Mouse (Mus musculus) heart, adult 2 months (tissue): ENCODE results near the gene Kpna3. TPM values are rescaled to one million over a fixed set of nuclear protein-coding genes. Genes with fewer than 3 reads are reported as not detected.

Source experiments
- DNase-seq, 2 experiments: peaks; one replicate each; pipeline ENCODE4 v3.0.0; 2021
- H3K27ac ChIP-seq: fragments of 200-600 bp; 2 replicates; pipeline ENCODE4 v1.8.1; 2022
- H3K27me3 ChIP-seq: fragments of 200-500 bp; 2 replicates; pipeline ENCODE4 v1.6.1; 2012; ENCODE audit warnings: mild to moderate bottlenecking, low read length, inconsistent platforms, mixed read lengths; ENCODE audit not compliant: control insufficient read depth, insufficient read depth
- H3K36me3 ChIP-seq: fragments of 200-500 bp; 2 replicates; pipeline ENCODE4 v1.6.1; 2012; ENCODE audit warnings: low read length, inconsistent platforms; ENCODE audit not compliant: control insufficient read depth, insufficient read depth
- H3K4me1 ChIP-seq: fragments of 200-500 bp; 2 replicates; pipeline ENCODE4 v1.6.1; 2011; ENCODE audit warnings: low read length; ENCODE audit not compliant: control insufficient read depth, insufficient read depth
- H3K4me3 ChIP-seq: fragments of 200-600 bp; 2 replicates; pipeline ENCODE4 v1.8.1; 2022
- H3K79me2 ChIP-seq: fragments of 200-500 bp; replicated peaks from 2 replicates; pipeline ENCODE4 v1.6.1; 2012; ENCODE audit warnings: mild to moderate bottlenecking, inconsistent platforms, low read length, moderate library complexity, mixed read lengths; ENCODE audit not compliant: control insufficient read depth, insufficient read depth
- H3K9ac ChIP-seq: fragments of 200-500 bp; 2 replicates; pipeline ENCODE4 v1.6.1; 2012; ENCODE audit warnings: low read depth, mild to moderate bottlenecking, control low read depth, inconsistent platforms, low read length, mixed read lengths
- CTCF ChIP-seq: fragments of 200-600 bp; IDR thresholded peaks from 2 replicates; pipeline ENCODE4 v1.8.1; 2022; ENCODE audit warnings: antibody characterized with exemption, mild to moderate bottlenecking, moderate library complexity
- EP300 ChIP-seq: fragments of 200-500 bp; IDR thresholded peaks from 2 replicates; pipeline ENCODE4 v1.6.1; 2011; ENCODE audit warnings: low read depth, low read length, control low read depth; ENCODE audit not compliant: insufficient read depth
- POLR2A ChIP-seq: fragments of 200-500 bp; IDR thresholded peaks from 2 replicates; pipeline ENCODE4 v1.6.1; 2011; ENCODE audit warnings: mild to moderate bottlenecking, low read depth, low read length, control low read depth; ENCODE audit not compliant: insufficient read depth
- WGBS: fragments of 180-500 bp; shearing (Covaris S2); methylation state at CpG from one replicate; pipeline ENCODE4 v1.1.7; 2018; 5-methylcytosine and 5-hydroxymethylcytosine counted together
- intact Hi-C: fragments of 180-260 bp; cut with DNase I; formaldehyde crosslinking; loops from one replicate; pipeline ENCODE4 v1.15.1; 2025
- polyA plus RNA-seq: library from polyadenylated mRNA; depleted of rRNA; stranded (reverse); fragments of >200 nt; gene quantifications from 2 replicates; pipeline ENCODE4 v1.2.3, GENCODE M21; 2012
- total RNA-seq, 2 experiments: library from RNA; stranded (reverse); gene quantifications; 2 replicates each; pipeline ENCODE4 v1.2.3; 2021

Gene Kpna3
- total and polyA plus RNA-seq, 3 experiments, result 16.1 to 53.4 (median 51.3) TPM

DNA sequence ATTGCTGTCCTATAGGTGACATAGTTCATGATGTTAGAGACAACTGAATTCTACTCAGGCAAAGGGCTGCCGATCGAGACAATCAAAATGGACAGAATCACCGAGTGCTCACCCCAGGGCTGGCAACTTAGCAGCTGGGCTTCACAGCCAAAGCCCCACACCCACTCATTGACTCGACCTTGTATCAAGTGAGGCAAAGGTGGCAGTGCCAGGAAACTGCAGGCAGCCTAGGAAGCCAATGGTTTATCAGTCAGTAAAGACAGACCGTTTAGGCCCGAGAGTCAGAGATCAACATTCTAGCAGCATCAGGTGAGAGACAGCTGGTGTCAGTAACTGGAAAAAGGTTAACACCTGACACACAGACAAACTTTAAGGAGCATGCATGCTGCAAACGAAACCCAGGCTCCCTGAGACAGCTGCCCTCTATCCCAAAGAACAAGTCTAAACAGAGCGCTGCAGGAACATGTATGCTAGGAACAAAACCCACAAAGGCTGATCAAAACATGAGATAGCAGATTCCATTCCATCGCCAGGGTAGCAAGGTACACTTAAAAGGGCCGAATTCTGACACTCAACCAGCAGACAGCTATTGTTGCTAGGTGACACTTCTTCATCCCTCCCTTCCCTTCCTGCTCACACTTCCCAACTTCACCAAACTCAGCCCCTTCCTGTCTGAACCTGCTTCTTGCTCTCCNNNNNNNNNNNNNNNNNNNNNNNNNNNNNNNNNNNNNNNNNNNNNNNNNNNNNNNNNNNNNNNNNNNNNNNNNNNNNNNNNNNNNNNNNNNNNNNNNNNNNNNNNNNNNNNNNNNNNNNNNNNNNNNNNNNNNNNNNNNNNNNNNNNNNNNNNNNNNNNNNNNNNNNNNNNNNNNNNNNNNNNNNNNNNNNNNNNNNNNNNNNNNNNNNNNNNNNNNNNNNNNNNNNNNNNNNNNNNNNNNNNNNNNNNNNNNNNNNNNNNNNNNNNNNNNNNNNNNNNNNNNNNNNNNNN is 85.1 kb downstream of the Kpna3 start:
- DNase-seq, result no peak
- Histone ChIP-seq H3K27ac (no peak overlapping the region), H3K36me3 (no peaks in the 10 kb centered on the region), H3K9ac (no peak overlapping the region), H3K79me2 (no peaks in the 10 kb centered on the region), H3K4me1 (no peaks in the 10 kb centered on the region; the same call in 1 of the 2 replicates), H3K4me3 (no peak overlapping the region), H3K27me3 (no peaks in the 10 kb centered on the region)
- intact Hi-C loops, result loop anchor here (5.0 kb wide), 1 partner anchor 203 kb away; the partner anchor contains the start of gene Spryd7
- TF ChIP-seq EP300 (no peak), CTCF (no peak), POLR2A (no peak)
- 59% methylated on average over 10 of the region's 10 CpGs for WGBS

DNA sequence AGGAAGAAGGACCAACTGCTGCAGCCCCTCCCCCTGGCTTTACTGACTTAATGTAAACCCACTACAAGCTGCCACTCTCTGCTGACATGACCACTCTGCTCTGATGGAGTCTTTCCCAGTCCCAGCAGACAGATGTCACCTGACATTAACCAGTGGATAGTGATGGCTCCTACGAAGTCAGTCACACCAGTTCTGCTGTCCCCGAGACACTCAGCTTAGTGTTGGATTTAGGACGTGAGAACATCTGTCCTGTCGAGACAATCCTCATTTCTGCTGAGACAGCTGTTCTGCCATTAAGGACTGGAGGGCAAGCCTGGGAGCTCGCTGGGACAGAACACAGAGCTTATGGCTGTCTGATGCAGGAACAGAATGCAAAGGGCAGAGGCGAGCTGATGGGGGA is 88.9 kb downstream of the Kpna3 start:
- no peak for DNase-seq
- no peaks in the 10 kb centered on the region for H3K27me3 ChIP-seq
- WGBS, result 80% methylated on average over 6 of the region's 6 CpGs
- no peaks in the 10 kb centered on the region; the same call in 1 of the 2 replicates for H3K4me1 ChIP-seq
- H3K4me3 ChIP-seq, result no peak overlapping the region
- intact Hi-C loops, result no loop called here
- no peak overlapping the region for H3K27ac ChIP-seq
- no peaks in the 10 kb centered on the region for H3K36me3 ChIP-seq
- H3K79me2 ChIP-seq, result no peaks in the 10 kb centered on the region
- H3K9ac ChIP-seq, result no peak overlapping the region
- TF ChIP-seq POLR2A (no peak), EP300 (no peak), CTCF (no peak)

DNA sequence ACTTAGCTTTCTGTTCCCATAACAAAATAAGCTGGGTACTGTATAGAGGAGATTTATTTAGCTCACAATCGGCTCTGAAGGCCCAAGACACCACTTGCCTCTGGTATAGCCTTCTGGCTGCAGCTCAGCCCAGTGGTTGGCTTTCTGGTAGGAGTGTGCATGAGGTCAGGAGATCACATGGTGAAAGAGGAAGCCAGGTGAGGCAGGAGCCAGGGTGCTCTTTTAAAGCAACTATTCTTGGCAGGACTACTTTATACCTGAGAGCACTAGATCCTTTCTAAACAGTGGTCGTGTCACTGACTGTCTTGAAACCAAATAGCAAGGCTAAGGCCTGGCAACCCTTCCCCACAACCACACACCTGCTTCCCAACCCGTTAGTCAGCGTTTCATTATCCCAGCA is 89.8 kb downstream of the Kpna3 start:
- intact Hi-C loops, result no loop called here
- WGBS, result 90% methylated on average over 4 of the region's 4 CpGs
- Histone ChIP-seq H3K27ac (no peak overlapping the region), H3K36me3 (no peaks in the 10 kb centered on the region), H3K4me3 (no peak overlapping the region), H3K27me3 (no peaks in the 10 kb centered on the region), H3K79me2 (no peaks in the 10 kb centered on the region), H3K4me1 (no peaks in the 10 kb centered on the region; the same call in 1 of the 2 replicates), H3K9ac (no peak overlapping the region)
- DNase-seq, result no peak
- TF ChIP-seq CTCF, result no peak
- TF ChIP-seq EP300, result no peak
- no peak for TF ChIP-seq POLR2A

DNA sequence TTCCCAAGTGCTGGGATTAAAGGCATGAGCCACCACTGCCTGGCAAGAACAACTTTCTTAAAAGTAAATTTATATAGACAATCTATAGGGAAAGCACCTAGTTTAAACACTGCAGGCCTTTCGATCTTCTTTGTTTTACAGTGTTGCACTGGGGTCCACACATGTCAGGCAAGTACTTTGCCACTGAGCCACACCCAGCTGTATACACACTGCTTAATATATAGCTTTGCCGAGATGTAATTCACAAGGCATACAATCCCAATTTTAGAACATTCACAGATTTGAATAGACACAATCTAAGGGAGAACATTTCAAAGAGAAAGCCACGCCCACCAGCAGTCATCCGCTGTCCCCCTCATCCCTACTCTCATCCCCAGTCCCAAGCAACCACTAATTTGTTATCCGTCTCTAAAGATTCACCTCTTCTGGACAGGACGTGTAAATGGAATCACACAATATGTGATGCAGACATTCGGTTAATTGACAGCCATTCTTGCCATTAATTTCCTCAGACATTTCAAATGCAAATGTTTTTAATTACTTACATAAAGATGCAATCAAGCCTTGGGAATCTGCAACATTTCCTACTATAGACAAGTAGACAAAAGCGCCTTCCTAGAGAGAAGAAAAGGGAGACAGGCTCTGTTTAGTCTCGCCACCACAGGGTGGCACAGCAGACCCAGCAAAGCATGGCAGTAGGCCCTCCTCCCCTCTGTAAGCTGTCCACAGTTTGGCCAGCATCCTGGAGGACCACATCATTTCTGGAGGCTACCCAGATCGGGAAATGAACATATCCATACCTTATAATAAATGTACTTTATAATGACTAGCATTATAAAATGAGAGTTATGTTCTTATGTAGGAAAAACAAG is 92.6 kb downstream of the Kpna3 start:
- intact Hi-C loops, result no loop called here
- Histone ChIP-seq H3K4me3 (no peak overlapping the region), H3K27ac (no peak overlapping the region), H3K4me1 (no peaks in the 10 kb centered on the region), H3K36me3 (no peaks in the 10 kb centered on the region), H3K27me3 (no peaks in the 10 kb centered on the region), H3K9ac (no peak overlapping the region), H3K79me2 (no peaks in the 10 kb centered on the region)
- no peak for DNase-seq
- TF ChIP-seq CTCF (peak; percentile 53), POLR2A (no peak), EP300 (no peak)
- WGBS, result 86% methylated on average over 10 of the region's 10 CpGs

DNA sequence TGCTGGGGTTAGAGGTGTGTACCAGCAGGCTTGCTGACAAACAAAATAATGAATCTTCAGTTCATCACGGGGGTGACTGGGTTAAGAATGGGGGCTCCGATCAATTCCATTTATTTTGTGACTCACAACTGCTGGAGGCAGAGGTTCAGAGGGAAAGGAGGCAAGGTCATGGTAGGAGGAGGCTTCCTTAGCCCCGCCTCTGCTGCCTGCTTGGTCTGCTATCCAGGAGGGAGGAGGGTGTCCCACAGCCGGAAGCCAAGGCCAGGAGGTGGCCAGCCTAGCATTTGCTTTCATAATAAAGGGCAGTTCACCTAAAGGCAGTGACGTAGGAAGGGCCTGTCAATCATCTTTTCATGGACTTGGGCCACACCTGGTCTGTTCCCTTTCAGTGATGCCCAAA is 95.1 kb downstream of the Kpna3 start:
- Histone ChIP-seq H3K36me3 (no peaks in the 10 kb centered on the region), H3K79me2 (no peaks in the 10 kb centered on the region), H3K4me3 (no peak overlapping the region), H3K27me3 (no peaks in the 10 kb centered on the region), H3K9ac (no peak overlapping the region), H3K4me1 (no peaks in the 10 kb centered on the region), H3K27ac (no peak overlapping the region)
- no peak for TF ChIP-seq POLR2A
- TF ChIP-seq CTCF, result no peak
- TF ChIP-seq EP300, result no peak
- intact Hi-C loops, result no loop called here
- 72% methylated on average over 5 of the region's 5 CpGs for WGBS
- DNase-seq, result peak in 1 of 2 experiments; percentile 12

DNA sequence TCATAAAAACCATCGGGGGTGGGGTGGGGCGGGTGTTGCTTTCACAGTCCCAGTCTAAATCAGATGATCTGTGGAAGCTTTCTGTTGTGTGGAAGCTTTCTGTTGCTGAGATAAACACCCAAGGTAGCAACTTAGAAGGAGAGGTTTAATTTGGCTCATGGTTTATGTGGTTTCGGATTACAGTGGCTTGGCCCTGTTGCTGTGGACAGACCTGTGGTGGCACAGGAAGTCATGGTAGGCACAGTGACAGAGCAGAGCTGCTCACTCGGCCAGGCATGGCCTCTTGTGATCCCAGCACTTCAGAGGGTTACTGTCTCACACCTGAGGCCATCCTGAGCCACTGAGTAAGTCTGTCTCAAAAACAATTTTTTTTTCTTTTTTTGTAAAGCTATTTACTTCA is 100.3 kb downstream of the Kpna3 start:
- Histone ChIP-seq H3K9ac (no peak overlapping the region), H3K36me3 (no peaks in the 10 kb centered on the region), H3K4me1 (no peaks in the 10 kb centered on the region), H3K27me3 (no peaks in the 10 kb centered on the region), H3K4me3 (no peak overlapping the region), H3K27ac (no peak overlapping the region), H3K79me2 (no peaks in the 10 kb centered on the region)
- DNase-seq, result no peak
- intact Hi-C loops, result no loop called here
- 82% methylated on average over 4 of the region's 4 CpGs for WGBS
- TF ChIP-seq POLR2A (no peak), EP300 (no peak), CTCF (no peak)
